Mouse (Mus musculus) CD4-positive helper T cell, adult 2 months (primary cell): ENCODE measurements around the gene Egfl8.
A peak's percentile ranks its signal among the peaks of the same experiment; 100 is the strongest.

Experiments
- DNase-seq: peaks from one replicate; pipeline ENCODE4 v3.0.0-alpha.2; 2012; ENCODE audit warnings: low read depth, missing footprints, low spot score

The Egfl8 gene

DNA sequence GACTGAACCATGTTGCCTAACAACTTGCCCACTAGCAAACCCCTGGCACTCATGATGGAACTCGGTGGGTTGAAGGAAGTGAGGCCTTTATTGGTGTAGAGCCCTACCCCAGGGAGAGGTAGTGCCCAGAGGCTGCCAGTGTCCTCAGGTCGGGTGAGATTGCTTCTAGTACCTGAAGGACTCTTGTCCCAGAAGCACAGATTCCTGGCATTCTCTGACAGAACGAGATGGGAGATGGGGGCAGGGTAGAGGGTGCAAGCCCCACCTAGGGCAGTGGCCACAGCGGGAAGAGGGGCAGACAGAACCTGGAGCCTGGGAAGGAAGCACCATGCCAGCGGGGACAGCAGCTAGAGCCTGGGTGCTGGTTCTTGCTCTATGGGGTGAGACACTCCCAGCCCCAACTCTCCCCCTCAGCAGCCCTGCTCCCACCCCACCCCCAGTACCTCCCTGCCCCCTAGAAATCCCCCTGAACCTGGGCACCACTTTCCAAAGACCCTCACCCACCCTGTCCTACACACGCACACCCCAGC lies 18.1 kb downstream of the Egfl8 start, which contains the start of gene Ager:
Gene Ager (plus strand): TSS at position 297 of the 530 bp plus-strand sequence.
- DNase-seq = no peak

DNA sequence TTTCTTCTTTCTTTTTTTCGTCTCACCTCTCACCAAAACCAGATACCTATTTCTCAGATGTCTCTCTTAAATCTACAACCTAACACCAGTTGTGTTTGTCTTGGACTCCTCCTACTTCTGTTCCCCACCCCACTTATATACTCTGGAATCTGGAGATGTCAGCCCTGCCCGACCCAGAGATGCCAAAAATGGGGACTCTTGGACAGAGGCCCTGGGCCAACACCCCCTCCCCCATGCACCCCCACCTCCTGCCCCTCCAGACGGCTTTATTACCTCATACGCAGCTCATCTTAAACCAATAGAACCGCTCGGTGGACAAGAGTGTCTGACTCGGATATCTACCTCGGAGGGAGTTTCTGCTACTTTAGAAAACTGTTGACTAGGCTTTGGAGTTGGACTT lies 19.7 kb downstream of the Egfl8 start:
- DNase-seq = no peak

DNA sequence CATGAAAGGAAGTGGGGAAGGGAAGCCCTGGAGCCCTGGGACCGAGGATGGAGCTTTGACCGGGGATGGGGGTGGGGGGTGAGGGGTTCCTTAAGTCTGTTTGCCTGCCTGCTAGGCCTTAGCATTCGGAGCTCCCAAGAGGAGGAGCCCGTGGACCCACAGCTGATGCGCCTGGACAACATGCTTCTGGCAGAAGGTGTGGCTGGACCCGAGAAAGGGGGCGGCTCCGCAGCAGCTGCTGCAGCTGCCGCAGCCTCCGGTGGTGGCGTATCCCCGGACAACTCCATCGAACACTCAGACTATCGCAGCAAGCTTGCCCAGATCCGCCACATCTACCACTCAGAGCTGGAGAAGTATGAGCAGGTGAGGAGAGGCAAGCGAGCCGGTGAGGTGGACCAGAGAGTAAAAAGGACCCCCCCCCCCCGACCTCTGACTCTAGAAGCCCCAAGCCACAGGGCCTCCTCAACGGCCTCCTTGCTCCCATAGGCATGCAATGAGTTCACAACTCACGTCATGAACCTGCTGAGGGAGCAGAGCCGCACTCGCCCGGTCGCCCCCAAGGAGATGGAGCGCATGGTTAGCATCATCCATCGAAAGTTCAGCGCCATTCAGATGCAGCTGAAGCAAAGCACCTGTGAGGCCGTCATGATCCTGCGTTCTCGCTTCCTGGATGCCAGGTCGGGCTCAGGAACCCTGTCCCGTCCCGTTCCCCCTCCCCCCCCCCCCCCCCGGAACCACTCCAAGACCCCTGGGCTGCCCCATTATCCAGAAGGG lies 21.8 kb downstream of the Egfl8 start:
- DNase-seq = no peak

DNA sequence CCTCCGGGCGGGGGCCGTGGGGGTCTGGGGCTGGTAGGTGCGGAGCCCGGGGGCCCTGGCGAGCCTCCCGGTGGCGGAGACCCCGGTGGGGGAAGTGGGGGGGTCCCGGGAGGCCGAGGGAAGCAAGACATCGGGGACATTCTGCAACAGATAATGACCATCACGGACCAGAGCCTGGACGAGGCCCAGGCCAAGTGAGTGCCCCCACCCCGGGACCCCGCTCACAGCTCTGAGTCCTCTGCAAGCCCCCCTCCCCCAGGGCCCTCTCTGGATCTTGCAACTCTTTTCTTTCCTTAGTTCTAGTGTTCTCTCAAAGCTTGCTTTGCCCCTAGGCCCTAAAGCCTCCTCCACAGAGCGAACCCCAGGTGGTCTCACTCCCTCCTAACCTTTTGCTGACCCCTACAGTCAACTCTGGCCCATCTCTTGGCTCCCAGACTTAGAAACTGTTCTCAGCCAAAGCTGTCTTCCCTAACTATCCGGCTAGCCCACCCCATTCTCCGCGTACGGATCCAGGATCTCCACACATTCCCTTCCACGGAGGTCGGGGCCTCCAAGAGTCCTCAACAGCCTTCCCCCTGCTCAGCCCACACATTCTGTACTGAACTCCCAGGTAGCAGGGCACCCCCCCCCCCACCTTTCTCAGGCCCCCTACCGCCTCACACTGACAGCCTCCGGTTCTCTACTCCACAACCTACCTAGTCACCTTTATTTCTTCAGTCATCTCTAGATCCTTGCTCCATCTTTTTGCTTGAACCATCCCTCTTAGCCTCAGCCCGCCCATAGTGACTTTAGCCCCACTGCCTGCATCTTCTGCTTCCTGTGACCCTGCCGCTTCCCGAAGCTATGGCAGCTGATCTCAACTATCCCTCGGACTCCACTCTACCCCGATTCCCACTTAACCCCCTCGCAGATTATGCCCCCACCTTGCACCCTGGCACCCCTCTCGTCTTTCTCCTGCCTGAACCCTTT lies 22.9 kb downstream of the Egfl8 start:
- peak; percentile 20 for DNase-seq

DNA sequence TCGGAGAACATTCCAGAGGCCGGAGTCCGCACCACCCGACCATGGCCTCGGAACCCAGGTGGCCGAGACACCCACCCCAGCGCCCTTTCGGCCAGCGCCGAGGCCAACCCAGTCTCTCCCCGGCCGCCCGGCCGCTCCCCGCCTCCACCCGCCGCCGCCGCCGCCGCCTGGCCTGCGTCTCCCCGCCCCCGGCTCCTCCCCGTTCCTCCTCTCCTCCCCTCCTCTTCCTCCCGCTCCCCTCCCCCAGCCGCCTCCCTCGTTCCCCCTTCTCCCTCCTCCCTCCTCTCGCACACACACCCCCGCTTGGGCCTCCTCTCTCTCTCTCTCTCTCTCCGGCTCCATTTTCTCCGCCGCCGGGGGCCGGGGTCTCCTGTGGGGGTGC lies 23.8 kb downstream of the Egfl8 start:
- peak; percentile 89 for DNase-seq

DNA sequence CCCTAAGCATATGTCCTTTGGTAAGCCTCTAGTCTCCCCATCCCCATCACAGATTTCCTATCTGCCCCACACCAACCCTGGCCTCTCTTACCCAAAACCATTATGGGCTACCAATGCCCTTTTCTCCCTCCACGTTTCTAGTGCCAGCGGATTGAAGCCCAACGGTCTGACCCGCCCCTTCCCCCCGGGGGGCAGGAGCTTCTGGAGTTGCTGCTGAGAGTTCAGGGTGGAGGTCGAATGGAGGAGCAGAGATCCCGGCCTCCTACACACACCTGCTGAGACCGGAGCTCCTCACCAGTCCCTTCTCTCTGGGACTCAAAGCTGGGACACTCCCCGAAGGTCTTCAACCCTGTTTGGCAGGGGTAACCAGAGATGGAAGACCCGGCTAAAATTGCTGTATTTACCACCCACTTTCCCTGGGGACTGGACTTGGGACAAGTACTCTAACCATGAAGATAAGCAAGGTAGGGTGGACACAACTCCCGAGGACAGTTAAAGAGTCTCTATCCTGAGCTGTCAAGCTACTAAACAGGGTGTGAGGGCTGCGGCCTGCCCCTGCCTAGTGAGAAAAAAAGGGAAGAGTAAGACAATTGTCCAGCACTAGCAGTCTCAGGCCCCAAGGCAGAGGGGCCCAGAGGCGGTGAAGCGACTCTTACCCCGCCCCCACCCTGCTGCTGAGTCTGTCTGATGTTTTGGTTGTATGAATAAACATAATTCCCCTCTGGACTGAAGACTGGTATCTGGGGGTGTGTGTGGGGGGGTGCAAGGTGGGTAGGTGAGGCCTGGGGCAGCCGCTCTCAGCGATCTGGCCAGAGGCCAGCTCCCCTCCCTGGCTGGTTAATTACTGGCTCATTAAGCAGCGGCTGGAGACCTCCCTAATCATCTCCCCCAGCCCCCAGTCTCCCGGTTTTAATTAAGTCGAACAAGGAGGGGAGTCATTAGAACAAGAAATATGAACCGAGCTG lies 24.5 kb downstream of the Egfl8 start, which contains the start of gene Pbx2:
Gene Pbx2 (plus strand): TSS at position 238 of the 965 bp plus-strand sequence.
- peak; percentile 35 for DNase-seq

DNA sequence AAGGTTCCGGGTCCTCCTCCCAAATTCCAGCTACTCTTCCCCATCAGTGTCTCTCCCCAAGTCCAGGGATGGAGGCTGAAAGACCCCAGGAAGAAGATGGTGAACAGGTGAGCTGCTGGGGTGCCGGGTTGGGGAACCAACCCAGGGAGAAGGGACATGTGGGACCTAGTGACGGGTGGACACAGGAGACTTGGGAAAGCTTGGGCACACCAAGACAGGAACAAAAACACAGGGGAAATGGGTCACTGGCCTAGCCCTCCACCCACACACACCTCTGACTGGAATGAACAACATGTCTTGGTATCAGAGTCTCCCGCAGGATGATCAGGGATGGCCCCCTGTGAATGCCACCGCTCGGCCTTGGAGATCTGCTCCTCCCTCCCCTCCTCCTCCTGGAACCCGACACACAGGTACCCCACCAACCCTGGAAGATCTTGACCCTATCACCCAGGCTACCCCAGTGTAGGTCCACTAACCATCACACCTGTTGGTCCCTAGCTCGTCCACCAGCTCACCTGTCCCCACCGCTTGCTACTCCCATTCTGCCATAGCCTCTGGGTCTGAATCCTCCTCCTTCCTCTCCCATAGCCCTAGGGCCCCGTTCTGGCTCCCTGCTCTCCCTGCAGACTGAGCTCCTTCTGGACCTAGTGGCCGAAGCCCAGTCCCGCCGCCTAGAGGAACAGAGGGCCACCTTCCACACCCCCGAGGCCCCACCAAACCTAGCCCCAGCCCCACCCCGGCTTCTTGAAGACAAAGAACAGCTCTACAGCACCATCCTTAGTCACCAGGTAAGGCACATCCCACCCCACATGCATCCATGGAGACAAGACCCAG lies 25.4 kb downstream of the Egfl8 start:
- no peak for DNase-seq

DNA sequence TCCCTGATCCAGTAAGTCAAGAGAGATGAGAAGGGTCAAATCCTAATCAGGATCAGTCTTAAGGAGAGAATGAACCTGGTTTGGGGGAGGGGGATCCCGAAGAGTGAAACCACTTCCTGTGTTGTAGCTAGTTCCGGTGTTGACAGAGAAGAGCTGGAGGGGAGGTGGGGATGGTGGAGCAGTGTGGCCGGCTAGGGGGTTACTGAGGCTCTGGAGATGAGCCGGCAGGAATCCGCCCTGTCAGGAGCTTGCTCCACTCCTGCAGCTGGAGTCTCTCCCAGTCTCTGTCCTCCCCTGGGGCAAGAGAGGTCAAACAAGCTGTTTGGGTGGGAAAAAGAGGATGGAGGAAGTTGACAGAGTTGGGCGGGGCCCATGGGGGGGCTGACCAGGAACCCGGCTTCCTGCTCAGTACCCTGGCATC lies 26.1 kb downstream of the Egfl8 start, which contains the start of gene Gpsm3:
Gene Gpsm3 (plus strand): TSS at position 126 of the 421 bp plus-strand sequence.
- DNase-seq = peak; percentile 77

DNA sequence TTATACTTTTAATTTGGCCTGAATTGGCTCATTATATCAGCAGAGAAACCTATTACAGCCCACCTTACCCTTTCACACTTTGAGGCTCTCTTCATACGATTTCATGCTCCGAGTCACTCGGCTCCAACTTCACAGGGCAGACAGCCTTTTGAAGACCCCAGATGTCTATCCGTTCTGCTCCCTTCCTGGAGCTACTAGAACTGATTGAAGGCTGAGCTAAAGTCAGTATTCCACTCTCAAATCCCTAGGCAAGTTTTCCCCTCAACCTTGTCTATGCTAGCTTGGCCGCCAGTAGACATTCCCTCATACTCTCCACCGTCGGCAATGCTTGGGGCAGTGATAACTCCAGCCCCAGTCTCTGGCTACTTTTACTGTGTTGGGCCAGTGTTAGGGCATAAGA lies 26.6 kb downstream of the Egfl8 start:
- DNase-seq = peak; percentile 17

DNA sequence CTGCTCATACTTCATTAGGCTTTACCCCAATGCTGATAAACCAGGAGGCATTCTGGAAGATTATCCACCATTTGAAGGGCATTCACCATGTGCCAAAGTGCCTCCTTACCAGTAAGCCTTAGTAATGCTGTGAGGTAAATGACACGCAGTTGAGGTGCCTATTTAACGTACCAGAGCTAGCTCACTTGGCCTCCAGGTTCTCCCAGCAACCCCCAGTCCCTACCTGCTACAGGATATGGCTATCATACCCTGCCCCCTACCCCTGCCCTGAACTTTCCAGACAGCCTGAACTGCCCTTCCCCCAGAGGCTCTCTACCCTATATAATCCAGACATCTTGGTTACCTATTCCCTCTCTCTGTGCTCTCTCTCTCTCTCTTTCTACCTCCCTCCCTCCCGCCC lies 27.0 kb downstream of the Egfl8 start:
- peak; percentile 35 for DNase-seq

DNA sequence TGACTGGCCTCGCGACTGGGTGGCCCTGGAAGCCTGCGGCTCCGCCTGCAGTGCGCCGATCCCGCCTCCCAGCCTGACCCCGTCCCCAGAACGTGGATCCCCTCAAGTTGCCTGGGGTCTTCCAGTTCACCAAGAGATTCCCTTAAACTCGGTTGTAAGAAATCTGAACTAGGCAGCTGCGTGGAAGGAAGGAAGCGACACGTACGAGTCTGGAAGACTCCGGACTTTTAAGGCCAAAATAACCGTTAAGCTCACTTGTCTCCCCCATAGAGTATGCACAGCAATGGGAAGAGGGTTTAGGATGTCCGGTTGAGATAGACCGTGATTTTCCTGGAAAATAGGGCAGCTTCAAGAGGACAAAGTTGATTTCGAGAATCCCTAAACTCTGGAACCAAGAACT lies 28.0 kb downstream of the Egfl8 start:
- no peak for DNase-seq

DNA sequence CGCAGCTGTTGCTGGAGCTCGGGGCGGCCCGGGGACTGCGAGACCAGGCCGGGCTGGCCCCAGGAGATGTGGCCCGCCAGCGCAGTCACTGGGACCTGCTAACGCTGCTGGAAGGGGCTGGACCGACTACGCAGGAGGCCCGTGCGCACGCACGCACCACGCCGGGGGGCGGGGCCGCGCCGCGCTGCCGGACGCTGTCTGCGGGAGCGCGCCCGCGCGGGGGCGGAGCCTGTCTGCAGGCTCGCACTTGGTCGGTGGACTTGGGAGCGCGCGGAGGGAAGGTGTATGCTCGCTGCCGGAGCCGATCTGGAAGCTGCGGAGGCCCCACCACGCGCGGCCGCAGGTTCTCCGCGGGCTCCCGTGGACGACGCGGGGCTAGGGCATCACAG lies 28.4 kb downstream of the Egfl8 start:
- peak; percentile 97 for DNase-seq

DNA sequence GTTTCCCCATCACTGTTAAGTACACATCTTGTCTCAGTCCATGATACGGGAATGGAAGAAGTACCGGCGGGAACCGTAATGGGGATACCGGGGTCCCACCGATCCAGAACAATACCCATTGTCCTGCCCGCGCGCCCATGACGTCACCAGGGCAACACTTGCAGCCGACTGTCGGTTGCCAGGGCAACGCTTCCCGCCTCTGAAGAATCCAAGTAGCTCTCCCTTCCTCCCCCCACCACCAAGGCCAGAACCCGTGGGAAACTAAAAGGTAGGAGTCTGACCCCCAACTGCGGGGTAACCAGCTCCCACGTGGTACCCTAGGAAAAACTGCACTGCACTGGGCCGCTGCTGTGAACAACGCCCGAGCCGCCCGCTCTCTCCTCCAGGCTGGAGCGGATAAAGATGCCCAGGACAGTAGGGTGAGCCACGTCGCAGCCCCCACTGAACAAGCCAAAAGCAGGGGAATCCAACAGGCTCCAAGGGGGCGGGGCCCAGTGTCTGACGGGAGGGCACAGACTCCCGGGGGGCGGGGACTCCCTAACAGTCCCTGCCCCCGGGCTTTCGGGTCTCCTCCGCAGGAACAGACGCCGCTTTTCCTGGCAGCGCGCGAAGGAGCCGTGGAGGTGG lies 28.9 kb downstream of the Egfl8 start:
- peak; percentile 81 for DNase-seq

DNA sequence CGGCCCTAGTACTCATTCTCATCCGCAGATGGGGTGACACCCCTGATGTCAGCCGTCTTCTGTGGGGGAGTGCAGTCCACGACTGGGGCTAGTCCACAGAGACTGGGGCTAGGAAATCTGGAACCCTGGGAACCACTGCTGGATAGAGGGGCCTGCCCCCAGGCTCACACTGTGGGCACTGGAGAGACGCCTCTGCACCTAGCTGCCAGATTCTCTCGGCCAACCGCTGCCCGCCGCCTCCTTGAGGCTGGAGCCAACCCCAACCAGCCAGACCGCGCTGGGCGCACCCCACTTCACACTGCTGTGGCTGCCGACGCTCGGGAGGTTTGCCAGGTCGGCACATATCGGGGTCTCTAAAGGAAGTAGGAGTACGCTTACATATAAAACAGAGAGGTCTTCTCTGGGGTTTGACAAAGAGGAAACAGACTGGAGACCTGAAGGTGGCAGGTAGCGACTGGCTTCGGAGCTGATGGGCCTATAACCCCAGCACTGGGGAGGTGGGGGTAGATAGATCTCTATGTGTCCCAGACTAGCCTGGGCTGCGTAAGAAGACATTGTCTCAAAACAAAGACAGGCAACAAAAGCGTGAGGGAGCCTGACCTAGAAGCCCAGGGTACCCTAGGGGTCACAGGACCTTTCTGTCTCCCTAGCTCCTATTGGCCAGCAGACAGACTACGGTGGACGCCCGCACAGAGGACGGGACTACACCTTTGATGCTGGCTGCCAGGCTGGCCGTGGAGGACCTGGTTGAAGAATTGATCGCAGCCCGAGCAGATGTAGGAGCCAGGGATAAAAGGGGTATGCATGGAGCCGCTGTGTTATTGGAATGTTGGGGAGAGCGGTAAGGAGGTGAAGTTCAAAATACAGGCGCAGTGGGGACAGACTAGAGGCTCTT lies 29.6 kb downstream of the Egfl8 start:
- DNase-seq = peak; percentile 13

DNA sequence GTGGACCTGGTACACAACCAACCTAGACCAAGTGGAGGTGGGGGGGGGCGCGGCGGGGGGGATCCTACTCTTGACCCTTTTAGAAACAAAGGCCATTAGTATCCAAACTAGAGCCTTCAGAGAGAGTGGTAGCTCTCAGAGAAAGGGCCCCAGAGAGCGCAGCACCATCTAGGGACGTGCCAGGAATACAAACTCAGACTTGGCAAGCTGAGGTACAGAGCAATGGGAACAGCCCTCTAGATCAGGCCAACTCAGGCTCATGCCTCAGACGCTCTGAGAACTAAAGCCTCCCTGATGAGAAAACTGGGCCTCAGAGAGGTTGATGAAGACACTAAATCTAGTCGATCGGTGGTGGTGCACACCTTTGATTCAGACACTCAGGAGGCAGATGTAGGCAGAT lies 30.6 kb downstream of the Egfl8 start:
- no peak for DNase-seq

DNA sequence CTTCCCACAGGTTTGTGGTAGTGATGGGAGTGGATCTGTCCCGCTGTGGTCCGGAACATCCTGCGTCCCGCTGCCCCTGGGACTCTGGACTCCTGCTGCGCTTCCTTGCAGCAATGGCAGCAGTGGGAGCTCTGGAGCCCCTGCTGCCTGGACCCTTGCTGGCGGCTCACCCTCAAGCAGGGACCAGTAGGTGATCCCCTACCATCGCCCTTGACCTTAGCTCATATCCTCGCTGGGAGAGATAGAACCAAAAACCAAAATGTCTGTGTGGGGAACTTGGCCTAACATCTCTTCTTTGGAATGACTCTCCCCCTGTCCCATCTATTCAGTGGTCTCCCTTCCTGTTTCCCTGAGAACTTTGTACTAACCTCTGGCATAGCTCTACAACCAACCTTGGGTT lies 32.0 kb downstream of the Egfl8 start:
- no peak for DNase-seq

DNA sequence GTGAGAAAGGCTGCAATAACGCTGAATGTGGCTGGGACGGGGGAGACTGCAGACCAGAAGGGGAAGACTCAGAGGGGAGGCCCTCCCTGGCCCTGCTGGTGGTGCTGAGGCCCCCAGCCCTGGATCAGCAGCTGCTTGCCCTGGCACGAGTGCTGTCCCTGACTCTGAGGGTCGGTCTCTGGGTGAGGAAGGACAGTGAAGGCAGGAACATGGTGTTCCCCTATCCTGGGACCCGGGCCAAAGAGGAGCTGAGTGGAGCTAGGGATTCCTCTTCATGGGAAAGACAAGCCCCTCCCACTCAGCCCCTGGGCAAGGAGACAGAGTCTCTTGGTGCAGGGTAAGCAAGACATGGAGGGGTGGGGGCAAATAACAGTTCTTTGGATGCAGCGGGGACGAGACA lies 32.4 kb downstream of the Egfl8 start:
- DNase-seq = no peak

DNA sequence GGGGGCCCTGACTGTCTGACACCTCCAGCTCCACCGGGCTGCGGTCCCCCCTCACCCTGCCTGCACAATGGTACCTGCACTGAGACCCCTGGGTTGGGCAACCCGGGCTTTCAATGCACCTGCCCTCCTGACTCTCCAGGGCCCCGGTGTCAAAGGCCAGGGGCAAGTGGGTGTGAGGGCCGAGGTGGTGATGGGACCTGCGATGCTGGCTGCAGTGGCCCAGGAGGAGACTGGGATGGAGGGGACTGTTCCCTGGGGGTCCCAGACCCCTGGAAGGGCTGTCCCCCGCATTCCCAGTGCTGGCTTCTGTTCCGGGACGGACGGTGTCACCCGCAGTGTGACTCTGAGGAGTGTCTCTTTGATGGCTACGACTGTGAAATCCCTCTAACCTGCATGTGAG lies 33.2 kb downstream of the Egfl8 start:
- no peak for DNase-seq

DNA sequence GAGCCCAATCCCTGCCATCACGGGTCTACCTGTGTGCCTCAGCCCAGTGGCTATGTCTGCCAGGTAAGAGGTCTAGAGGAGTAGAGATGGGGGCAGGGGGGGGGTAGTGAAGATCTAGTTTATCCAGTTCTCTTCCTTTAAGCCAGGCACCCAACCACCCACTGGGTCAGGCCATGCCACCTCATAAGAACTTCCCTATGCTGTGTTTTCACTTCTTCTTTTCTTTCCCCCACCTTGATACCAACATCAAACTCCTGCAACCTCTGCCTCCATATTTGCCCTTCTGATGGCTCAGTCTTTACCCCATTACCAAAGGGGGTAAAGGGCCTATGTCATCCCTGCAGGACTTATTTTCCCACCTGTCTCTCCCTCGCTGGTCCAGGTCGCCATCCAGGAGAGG lies 37.7 kb downstream of the Egfl8 start:
- no peak for DNase-seq
